Mouse (Mus musculus): ENCODE data around the gene Clk2.

- TF ChIP-seq POLR2A (IDR thresholded peaks at IDR 0.05; ENCODE audit: insufficient read length, low read depth), result no peak
- TF ChIP-seq TCF12 (IDR thresholded peaks at IDR 0.05; ENCODE audit: insufficient read depth, poor library complexity, severe bottlenecking), result no peak
- no peak for TF ChIP-seq MYOG (IDR thresholded peaks at IDR 0.05; ENCODE audit: control insufficient read depth in 1 of 3, insufficient read depth in 1 of 3, insufficient read length in 2 of 3, low read depth in 2 of 3)
- no peak for TF ChIP-seq USF1 (IDR thresholded peaks at IDR 0.05; ENCODE audit: low read depth)
- TF ChIP-seq MYOD1 (IDR thresholded peaks at IDR 0.05; ENCODE audit: control insufficient read depth in 1 of 3, insufficient read length in 2 of 3, low read depth in 2 of 3), result no peak
- TF ChIP-seq REST (IDR thresholded peaks at IDR 0.05; ENCODE audit: insufficient read depth, insufficient read length), result no peak
- no peak for TF ChIP-seq SRF (IDR thresholded peaks at IDR 0.05; ENCODE audit: control insufficient read depth, insufficient read length, low read depth)
- TF ChIP-seq POLR2AphosphoS2 (IDR thresholded peaks at IDR 0.05; ENCODE audit: insufficient read length, low read depth), result no peak
- TF ChIP-seq E2F4 (IDR thresholded peaks at IDR 0.05; ENCODE audit: insufficient read depth), result no peak
- TF ChIP-seq MAX (IDR thresholded peaks at IDR 0.05; ENCODE audit: low read depth), result no peak
Observed at GRCm38 (mm10) chr3:89188478-89188875, 23.9 kb downstream of the Clk2 start.

Measured in myocyte (in vitro differentiated cells).